Mouse (Mus musculus) embryonic facial prominence, embryonic 14.5 days (tissue): Measurements from ENCODE around the gene Tmem117. TPM values are rescaled to one million over a fixed set of nuclear protein-coding genes. Genes with fewer than 3 reads are reported as not detected.

Experiments
- ATAC-seq: fragments of 200-750 bp; cut with Nextera tagmentation; 2 replicates; pipeline ENCODE4 v1.8.0; 2017; ENCODE audit warnings: low read depth, moderate number of reproducible peaks, moderate TSS enrichment
- DNase-seq: peaks from one replicate; pipeline ENCODE4 v3.0.0-alpha.2; 2015; ENCODE audit warnings: low spot score
- H3K27ac ChIP-seq: fragments of 300-500 bp; sonication (generic); replicated peaks from 2 replicates; pipeline ENCODE4 v1.5.1; 2014; ENCODE audit warnings: low read depth, mild to moderate bottlenecking, low read length, moderate library complexity
- H3K27me3 ChIP-seq: fragments of 300-500 bp; sonication (generic); replicated peaks from 2 replicates; pipeline ENCODE4 v1.6.1; 2014; ENCODE audit warnings: low read length; ENCODE audit not compliant: control insufficient read depth, insufficient read depth
- H3K36me3 ChIP-seq: fragments of 300-500 bp; sonication (generic); 2 replicates; pipeline ENCODE4 v1.6.1; 2014; ENCODE audit warnings: low read length, mixed read lengths; ENCODE audit not compliant: control insufficient read depth, insufficient read depth
- H3K4me1 ChIP-seq: fragments of 300-500 bp; sonication (generic); 2 replicates; pipeline ENCODE4 v1.6.1; 2014; ENCODE audit warnings: antibody characterized with exemption, low read length; ENCODE audit not compliant: control insufficient read depth, insufficient read depth
- H3K4me2 ChIP-seq: fragments of 300-500 bp; sonication (generic); 2 replicates; pipeline ENCODE4 v1.6.1; 2014; ENCODE audit warnings: low read depth, mild to moderate bottlenecking, low read length, moderate library complexity, mixed read lengths
- H3K4me3 ChIP-seq: fragments of 300-500 bp; sonication (generic); 2 replicates; pipeline ENCODE4 v1.5.1; 2014; ENCODE audit warnings: low read depth, mild to moderate bottlenecking, low read length
- H3K9ac ChIP-seq: fragments of 300-500 bp; sonication (generic); 2 replicates; pipeline ENCODE4 v1.6.1; 2014; ENCODE audit warnings: low read depth, mild to moderate bottlenecking, low read length, moderate library complexity, mixed read lengths
- H3K9me3 ChIP-seq: fragments of 300-500 bp; sonication (generic); 2 replicates; pipeline ENCODE4 v1.6.1; 2016; ENCODE audit warnings: low read length; ENCODE audit not compliant: control insufficient read depth
- WGBS: fragments of 180-500 bp; shearing (Covaris S2); extraction: QIAGEN DNeasy Blood & Tissue Kit; methylation state at CpG from one replicate; pipeline ENCODE4 v1.1.7; 2014; 5-methylcytosine and 5-hydroxymethylcytosine counted together
- polyA plus RNA-seq: library from polyadenylated mRNA; unstranded; fragments of >200 nt; fragmentation: Nextera tagmentation; extraction: Ambion mirVana; gene quantifications from 2 replicates; pipeline ENCODE4 v1.2.1, GENCODE M21; 2014

Tmem117 gene
- polyA plus RNA-seq, 1 experiment from 2014 or later = 11.1 TPM

DNA sequence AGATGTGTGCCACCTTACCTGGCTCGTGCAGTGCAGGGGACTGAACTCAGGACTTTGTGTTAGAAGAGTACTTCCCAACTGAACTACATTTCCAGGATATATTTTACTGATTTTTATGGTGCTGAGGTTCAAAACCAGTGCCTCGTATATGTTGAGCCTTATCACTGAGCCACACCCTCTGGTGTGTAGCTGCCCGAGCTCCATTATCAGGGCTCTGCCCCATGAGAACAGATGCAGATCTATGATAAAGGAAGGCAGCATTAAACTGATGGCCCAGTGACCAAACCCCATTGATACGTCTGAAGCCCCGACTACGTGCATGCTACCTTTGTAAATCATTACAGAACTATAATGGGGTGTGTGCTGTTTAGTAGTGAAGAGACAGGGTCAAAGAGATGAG lies 35.6 kb downstream of the Tmem117 start:
- WGBS = 93% methylated on average over 6 of the region's 6 CpGs
- no peaks in the 10 kb centered on the region for H3K9me3 ChIP-seq
- H3K4me1 ChIP-seq = no peaks in the 10 kb centered on the region; the same call in 1 of the 2 replicates
- H3K27me3 ChIP-seq = no peaks in the 10 kb centered on the region
- H3K9ac ChIP-seq = no peak overlapping the region
- H3K4me3 ChIP-seq = no peak overlapping the region
- DNase-seq = no peak
- no peak for ATAC-seq
- H3K36me3 ChIP-seq = no peaks in the 10 kb centered on the region
- H3K27ac ChIP-seq = no peak overlapping the region
- no peak overlapping the region for H3K4me2 ChIP-seq

DNA sequence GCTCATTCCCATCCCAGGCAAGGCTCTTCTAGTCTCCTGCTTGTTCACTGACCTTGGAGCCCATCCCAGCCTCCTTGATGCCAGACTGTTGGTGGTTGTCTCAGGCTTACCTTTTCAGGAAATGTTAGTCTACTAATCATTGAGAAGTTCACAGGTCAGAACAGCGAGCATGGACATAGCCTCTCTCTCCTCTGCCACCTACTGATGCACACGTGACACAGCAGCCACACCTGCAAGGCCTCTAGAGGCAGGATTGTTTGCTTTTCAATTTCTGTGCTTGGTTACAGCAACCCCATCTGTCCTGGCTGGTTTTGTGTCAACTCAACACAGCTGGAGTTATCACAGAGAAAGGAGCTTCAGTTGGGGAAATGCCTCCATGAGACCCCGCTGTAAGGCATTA lies 52.1 kb downstream of the Tmem117 start:
- ATAC-seq = no peak
- Histone ChIP-seq H3K27ac (no peak overlapping the region), H3K4me1 (no peaks in the 10 kb centered on the region), H3K4me2 (no peak overlapping the region), H3K9ac (no peak overlapping the region), H3K36me3 (no peaks in the 10 kb centered on the region), H3K4me3 (no peak overlapping the region), H3K27me3 (no peaks in the 10 kb centered on the region), H3K9me3 (no peaks in the 10 kb centered on the region)
- WGBS = 43% methylated on average over 3 of the region's 3 CpGs
- no peak for DNase-seq

DNA sequence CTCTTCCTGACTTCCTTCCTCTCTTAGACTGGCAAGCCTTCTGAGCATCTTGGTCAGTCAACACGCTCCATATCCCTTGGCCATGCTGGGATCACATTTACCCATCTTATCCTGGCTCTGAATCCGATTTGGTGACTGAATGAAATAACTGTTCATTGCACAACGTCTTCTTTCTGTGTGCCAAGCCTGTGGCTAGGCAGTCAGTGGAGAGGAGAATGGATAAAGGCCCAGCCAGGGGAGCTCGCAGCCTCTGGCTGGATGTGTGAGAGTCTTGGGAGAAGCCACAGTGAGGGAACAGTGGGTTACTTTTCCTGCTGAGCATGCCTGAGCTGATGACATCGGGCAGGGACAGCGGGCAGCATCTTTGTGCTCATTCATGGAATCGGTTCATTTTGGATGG lies 55.2 kb downstream of the Tmem117 start:
- ATAC-seq = no peak
- DNase-seq = no peak
- Histone ChIP-seq H3K9ac (no peak overlapping the region), H3K36me3 (no peaks in the 10 kb centered on the region), H3K9me3 (no peaks in the 10 kb centered on the region), H3K4me3 (no peak overlapping the region), H3K4me1 (no peaks in the 10 kb centered on the region), H3K4me2 (no peak overlapping the region), H3K27ac (no peak overlapping the region), H3K27me3 (no peaks in the 10 kb centered on the region)
- WGBS = 66% methylated on average over 7 of the region's 7 CpGs

DNA sequence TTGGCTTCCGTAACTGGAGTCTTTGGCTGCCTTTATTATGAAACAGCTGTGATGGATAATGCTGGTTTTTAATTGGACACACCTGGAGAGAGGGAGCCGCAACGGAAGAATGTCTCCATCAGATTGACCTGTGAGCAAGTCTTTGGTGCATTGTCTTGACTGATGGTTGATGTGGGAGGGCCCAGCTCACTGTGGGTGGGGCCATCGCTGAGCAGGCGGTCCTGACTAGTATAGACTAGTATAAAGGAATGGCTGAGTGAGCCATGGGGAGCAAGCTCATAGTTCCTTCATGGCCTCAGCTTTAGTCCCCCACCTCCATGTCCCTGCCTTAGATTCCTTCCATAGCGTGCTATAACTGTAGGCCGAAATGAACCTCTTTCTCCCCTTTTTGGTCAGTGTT lies 58.1 kb downstream of the Tmem117 start:
- Histone ChIP-seq H3K36me3 (no peaks in the 10 kb centered on the region), H3K4me3 (no peak overlapping the region), H3K9ac (no peak overlapping the region), H3K4me1 (no peaks in the 10 kb centered on the region), H3K9me3 (no peaks in the 10 kb centered on the region), H3K27ac (no peak overlapping the region), H3K4me2 (no peak overlapping the region), H3K27me3 (no peaks in the 10 kb centered on the region)
- ATAC-seq (no peak), DNase-seq (no peak)
- 64% methylated on average over 7 of the region's 7 CpGs for WGBS

DNA sequence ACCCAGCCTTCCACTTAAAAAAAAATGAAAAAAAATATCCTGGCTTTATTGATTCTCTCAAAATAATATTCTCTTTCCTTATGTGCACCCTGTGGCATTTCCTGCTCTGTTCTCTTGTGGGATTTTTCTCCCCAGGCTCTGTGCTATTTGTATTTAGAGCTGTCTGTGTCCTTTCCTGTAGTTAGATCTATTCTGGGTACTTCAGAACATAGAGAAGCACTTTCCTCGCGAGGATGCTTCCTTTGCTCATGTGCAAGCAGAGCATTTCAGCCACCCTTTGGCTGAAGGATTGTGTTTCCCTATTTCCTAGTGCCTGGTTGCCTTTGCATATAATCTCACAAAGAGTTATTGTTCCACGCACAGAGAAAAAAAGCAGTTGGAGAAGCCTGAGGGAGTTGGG lies 58.6 kb downstream of the Tmem117 start:
- H3K9me3 ChIP-seq = no peaks in the 10 kb centered on the region
- ATAC-seq (no peak), DNase-seq (no peak)
- H3K4me1 ChIP-seq = no peaks in the 10 kb centered on the region
- H3K4me3 ChIP-seq = no peak overlapping the region
- H3K4me2 ChIP-seq = no peak overlapping the region
- H3K27me3 ChIP-seq = no peaks in the 10 kb centered on the region
- WGBS = 47% methylated on average over 3 of the region's 3 CpGs
- H3K27ac ChIP-seq = no peak overlapping the region; the same call in 1 of the 2 replicates
- H3K9ac ChIP-seq = no peak overlapping the region
- no peaks in the 10 kb centered on the region for H3K36me3 ChIP-seq

DNA sequence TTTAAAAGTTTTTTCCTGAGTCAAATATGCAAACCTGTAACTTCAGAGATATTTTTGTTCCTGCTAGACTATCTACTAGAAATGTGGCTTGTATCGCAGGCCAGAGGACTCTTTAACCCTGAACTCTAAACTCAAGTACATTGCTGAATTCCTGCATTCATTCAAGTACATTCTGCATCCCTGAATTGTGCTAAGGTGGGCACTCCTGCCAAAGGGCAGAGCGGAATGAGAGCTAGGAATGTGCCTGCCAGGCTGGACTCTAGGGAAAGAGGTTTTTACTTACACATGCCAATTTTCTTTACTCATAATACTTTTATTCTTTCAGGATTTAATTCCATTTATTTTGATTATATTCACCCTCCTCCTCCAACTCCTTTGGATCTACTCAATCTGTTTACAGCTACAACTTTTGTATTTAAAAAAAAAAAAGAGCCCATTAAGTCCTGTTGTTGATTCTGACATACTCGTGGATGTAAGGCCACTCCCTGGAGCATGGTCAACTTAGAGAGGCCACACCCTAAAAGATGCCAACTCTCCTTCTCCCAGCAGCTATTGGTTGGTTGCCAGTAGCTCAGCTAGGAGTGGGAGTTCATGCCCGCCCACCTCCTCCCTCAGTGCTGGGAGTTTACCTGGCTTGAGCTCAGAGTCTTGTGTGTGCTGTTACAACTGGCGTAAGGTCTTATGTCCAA lies 60.3 kb downstream of the Tmem117 start:
- Histone ChIP-seq H3K9me3 (no peaks in the 10 kb centered on the region), H3K4me3 (no peak overlapping the region), H3K9ac (no peak overlapping the region), H3K36me3 (no peaks in the 10 kb centered on the region), H3K27ac (no peak overlapping the region), H3K27me3 (no peaks in the 10 kb centered on the region), H3K4me2 (no peak overlapping the region), H3K4me1 (no peaks in the 10 kb centered on the region)
- ATAC-seq (no peak), DNase-seq (no peak)
- 75% methylated on average over 5 of the region's 5 CpGs for WGBS

DNA sequence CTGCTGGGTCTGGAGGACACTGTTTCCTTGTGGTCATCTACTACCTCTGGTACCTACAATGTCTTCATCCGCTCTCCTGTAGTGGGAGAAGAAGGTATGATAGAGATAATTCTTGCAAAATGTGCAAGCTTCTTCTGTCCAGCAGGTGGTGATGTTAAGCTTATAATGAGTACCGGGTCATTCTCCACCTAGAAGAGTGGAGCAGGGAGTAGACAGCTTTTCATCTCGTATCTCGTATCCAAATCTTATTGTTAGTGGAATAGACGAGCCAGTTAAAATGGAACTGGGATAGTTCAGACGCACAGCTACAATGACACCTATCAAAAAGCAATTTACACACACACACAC lies 60.8 kb downstream of the Tmem117 start:
- DNase-seq (peak; percentile 22), ATAC-seq (no peak)
- WGBS = 62% methylated on average over 6 of the region's 6 CpGs

DNA sequence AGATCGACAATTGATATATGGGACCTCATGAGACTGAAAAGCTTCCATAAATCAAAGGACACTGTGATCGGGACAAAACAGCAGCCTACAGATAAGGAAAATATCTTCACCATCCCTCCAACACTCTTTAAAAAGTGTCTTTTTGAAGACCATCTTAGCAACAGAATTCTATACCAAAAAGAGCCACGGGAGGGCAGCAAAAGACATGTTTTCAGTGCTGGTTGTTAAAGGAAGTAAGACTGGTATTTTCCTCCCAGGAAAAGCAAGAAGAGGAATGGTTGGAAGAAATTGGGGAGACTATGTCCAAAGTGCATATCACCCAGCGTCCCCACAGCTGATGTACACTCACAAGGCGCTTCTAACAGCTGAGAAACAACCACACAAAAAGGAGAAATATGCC lies 93.7 kb downstream of the Tmem117 start:
- WGBS = 26% methylated on average over 5 of the region's 5 CpGs
- DNase-seq = peak; percentile 70
- no peak for ATAC-seq

More for the DNA sequence above, 60.8 kb downstream of the Tmem117 start:
- no peaks in the 10 kb centered on the region for H3K27me3 ChIP-seq
- no peaks in the 10 kb centered on the region for H3K4me1 ChIP-seq
- H3K9ac ChIP-seq = no peak overlapping the region
- H3K4me2 ChIP-seq = no peak overlapping the region
- no peaks in the 10 kb centered on the region for H3K36me3 ChIP-seq
- H3K27ac ChIP-seq = no peak overlapping the region
- H3K4me3 ChIP-seq = no peak overlapping the region
- H3K9me3 ChIP-seq = no peaks in the 10 kb centered on the region

DNA sequence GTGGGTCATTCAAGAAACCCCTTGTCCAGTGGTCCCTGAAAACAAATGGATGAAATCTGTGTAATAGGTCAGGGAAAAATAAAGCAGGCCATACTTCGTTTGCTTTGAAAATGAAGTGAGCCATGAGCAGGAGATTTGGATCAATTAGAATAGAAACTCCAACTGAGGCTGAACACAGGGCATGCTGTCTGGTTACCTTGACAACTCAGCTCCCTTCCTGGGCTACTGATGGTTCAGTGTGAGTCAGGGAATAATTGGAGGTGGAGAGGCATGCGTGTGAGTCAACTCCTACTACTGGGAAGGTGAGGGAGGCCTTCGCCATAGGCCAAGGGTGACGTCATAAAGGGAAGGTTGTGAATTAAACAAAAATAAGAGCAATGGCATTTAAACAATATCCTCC lies 103.1 kb downstream of the Tmem117 start:
- H3K4me2 ChIP-seq = no peak overlapping the region
- no peaks in the 10 kb centered on the region for H3K27me3 ChIP-seq
- H3K9ac ChIP-seq = no peak overlapping the region
- H3K4me3 ChIP-seq = no peak overlapping the region
- H3K27ac ChIP-seq = no peak overlapping the region
- DNase-seq (no peak), ATAC-seq (no peak)
- 69% methylated on average over 4 of the region's 4 CpGs for WGBS
- H3K4me1 ChIP-seq = no peaks in the 10 kb centered on the region
- H3K9me3 ChIP-seq = 0 out of 2 replicates have a peak, but pooled peaks cover 3% of the 10 kb centered on the region
- no peaks in the 10 kb centered on the region for H3K36me3 ChIP-seq

More for the DNA sequence above, 93.7 kb downstream of the Tmem117 start:
- H3K4me2 ChIP-seq = no peak overlapping the region
- H3K9me3 ChIP-seq = no peaks in the 10 kb centered on the region
- H3K4me3 ChIP-seq = no peak overlapping the region
- H3K36me3 ChIP-seq = no peaks in the 10 kb centered on the region
- no peaks in the 10 kb centered on the region for H3K27me3 ChIP-seq
- no peak overlapping the region for H3K27ac ChIP-seq
- H3K9ac ChIP-seq = no peak overlapping the region
- H3K4me1 ChIP-seq = no peaks in the 10 kb centered on the region
